17 mouse cellular contexts compared by ENCODE assay signal in the genomic region with DNA sequence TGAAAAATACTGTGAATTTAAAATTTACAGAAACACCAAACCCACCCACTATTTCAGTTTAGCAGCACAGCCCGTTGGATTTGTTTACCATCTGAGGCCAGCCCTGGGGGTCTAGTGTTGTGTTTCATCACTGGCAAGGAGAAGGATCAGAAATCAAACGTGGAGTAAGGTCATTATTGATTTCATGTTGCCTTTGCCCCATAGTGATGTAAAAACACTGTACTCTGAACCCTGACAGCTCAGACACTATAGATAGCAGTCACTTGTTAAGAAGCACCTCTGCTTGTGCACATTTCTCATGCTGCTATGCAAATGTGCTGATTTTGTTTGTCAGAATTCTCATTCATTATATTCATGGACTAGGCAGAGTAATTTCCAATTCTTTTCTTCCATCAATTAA.
"Had no signal": no experiment of that assay in that cellular context is flagged by ENCODE, and none has a peak within 500 bp of the region (broad histone marks: within the 10 kb centered on the region; RNA-seq: fewer than 3 reads in every experiment).

No protein-coding gene starts in this region.

- H3K9ac ChIP-seq: hindbrain, embryonic 15.5 days; kidney, embryonic 15.5 days; limb, embryonic 13.5 days; neural tube, embryonic 15.5 days had no signal

- H3K9me3 ChIP-seq: hindbrain, embryonic 15.5 days; kidney, embryonic 15.5 days; limb, embryonic 13.5 days; midbrain, embryonic 10.5 days; neural tube, embryonic 15.5 days had no signal

- ATAC-seq: inflammation-experienced regulatory T-cells, adult 6 months; lung, postnatal 0 days had no signal

- H3K4me3 ChIP-seq: hindbrain, embryonic 15.5 days; kidney, embryonic 15.5 days; limb, embryonic 13.5 days; midbrain, embryonic 10.5 days; myocyte; neural tube, embryonic 15.5 days had no signal

- H3K36me3 ChIP-seq: hindbrain, embryonic 15.5 days; kidney, embryonic 15.5 days; limb, embryonic 13.5 days; midbrain, embryonic 10.5 days; neural tube, embryonic 15.5 days had no signal

- H3K4me2 ChIP-seq: hindbrain, embryonic 15.5 days; kidney, embryonic 15.5 days; limb, embryonic 13.5 days; neural tube, embryonic 15.5 days had no signal

- H3K4me1 ChIP-seq: hindbrain, embryonic 15.5 days; limb, embryonic 13.5 days had no signal

- H3K27me3 ChIP-seq: kidney, embryonic 15.5 days; limb, embryonic 13.5 days; neural tube, embryonic 15.5 days had no signal

- DNase-seq: kidney, adult 2 months; kidney, postnatal 14 days; lung, adult 2 months; lung, postnatal 4 days; midbrain, embryonic 14.5 days; right cerebral cortex, postnatal 4 days; spleen, adult 18-20 months; thymus, adult 18-20 months; thymus, postnatal 25 days had no signal

- H3K27ac ChIP-seq: hindbrain, embryonic 15.5 days; kidney, embryonic 15.5 days; limb, embryonic 13.5 days; midbrain, embryonic 10.5 days; neural tube, embryonic 15.5 days had no signal
